Mouse (Mus musculus) adrenal gland, postnatal 36 days (tissue): ENCODE results near the gene Taf7l. TPM values are rescaled to one million over a fixed set of nuclear protein-coding genes. Genes with fewer than 3 reads are reported as not detected.
A peak's percentile ranks its signal among the peaks of the same experiment; 100 is the strongest.

Experiments
- DNase-seq, 2 experiments: peaks; one replicate each; pipeline ENCODE4 v3.0.0; 2021; ENCODE audit warnings: mixed read lengths in 1 of 2
- long read RNA-seq, 2 experiments: library from polyadenylated mRNA; stranded (forward); transcript quantifications; one replicate each; pipeline ENCODE4 v2.0.0; 2021; ENCODE audit warnings: borderline sequencing depth in 2 of 2
- total RNA-seq, 2 experiments: library from RNA; stranded (reverse); gene quantifications; 2 replicates each; pipeline ENCODE4 v1.2.3; 2021

Gene Taf7l
- not detected for total RNA-seq
- long read RNA-seq, experiment 1: 0 reads
- long read RNA-seq, experiment 2: 0 reads

DNA sequence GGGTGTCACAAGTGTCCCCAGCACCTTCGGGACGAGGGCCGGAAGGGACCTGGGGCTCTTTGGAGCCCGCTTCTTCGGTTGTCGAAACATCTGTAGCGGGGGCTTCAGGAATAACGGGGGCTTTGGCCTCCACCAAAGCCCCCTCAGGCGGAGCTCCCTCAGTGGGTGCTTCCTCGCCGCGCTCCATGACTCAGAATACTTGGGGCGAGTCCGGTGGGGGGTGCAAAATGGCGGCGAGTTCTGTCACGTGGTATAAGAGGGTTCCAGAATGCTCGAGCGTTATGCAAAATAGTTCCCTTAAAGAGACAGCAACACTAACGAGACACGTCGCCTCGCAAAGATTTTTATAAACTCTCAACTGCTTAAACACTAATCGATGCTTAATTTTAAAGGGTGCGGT, at the start of gene Taf7l:
TSS of gene Taf7l (minus strand) at position 201 of the 400 bp plus-strand sequence.
- DNase-seq: no peak

DNA sequence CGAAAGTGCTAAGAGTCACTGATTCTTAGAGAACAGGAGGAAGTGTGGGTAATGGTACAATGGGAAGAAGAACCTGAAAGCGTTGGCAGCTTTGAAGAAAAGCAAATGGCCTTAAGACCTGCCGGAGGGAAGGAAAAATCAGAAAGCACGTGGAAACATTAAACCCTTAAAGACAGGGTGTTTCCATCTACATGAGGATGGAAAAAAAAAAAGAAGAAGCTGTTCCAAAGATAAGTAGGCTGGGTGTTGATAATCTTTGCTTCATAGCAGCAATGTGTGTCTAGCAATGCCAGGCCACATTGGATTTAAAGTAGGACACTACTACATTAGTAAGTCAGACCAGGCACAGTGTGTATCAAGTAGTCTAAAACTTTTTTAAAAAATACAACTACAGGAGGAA, 49.0 kb upstream of the Taf7l start:
- no peak for DNase-seq

DNA sequence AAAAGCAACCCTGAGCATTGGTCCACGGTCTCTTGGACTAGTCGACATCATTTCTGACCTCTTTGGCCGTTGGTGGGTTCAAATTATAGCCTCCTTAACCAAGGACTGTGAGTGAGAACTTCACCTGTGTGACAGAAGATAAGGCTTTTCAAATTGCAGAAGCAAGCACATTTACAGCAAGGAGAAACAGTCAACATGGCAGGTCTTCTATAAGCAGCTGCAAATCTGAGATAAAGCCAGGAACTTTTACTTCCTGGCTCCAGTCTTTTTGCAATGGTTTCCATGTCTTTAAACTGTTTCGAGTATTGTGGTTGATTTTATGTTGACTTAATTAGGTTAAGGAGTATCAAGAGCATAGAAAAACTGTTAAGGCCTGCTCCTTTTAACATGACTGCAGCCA, 47.5 kb upstream of the Taf7l start:
- no peak for DNase-seq

DNA sequence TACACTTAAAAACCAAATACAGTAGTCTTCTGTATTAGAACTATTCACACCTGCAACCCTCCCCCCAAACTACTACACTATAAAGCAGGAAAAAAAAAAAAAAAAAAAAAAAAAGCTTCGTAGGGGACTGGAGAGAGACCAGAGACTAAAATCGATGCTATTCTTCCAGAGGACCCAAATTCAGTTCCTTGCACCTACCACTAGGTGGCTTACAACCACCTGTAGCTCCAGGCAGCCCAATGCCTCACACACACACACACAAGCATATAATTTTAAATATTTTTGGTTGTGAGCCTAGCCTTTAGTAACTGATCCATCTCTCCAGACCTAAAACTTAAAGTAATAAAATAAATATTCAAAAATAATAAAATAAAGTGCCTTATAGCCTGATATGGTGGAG, 33.2 kb upstream of the Taf7l start:
- DNase-seq: no peak

DNA sequence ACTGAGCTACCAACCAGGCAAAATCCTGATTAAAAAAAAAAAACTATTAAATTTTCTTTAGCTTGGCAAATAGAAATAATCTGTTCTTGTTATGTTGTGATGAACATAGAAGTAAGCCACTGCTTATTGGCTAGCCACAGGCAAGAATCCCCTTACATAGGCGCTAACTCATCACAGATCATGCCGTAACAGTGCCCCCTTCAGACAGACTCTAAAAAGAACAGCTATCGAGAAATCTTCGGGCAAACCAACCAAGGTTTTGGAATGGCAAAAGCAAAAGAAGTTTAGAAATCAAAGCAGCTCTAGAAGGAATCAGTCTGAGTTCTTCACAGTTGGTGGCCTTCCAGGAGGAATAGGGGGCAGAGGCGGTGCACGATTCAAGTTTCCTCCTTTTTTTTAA, 31.7 kb upstream of the Taf7l start:
- no peak for DNase-seq

DNA sequence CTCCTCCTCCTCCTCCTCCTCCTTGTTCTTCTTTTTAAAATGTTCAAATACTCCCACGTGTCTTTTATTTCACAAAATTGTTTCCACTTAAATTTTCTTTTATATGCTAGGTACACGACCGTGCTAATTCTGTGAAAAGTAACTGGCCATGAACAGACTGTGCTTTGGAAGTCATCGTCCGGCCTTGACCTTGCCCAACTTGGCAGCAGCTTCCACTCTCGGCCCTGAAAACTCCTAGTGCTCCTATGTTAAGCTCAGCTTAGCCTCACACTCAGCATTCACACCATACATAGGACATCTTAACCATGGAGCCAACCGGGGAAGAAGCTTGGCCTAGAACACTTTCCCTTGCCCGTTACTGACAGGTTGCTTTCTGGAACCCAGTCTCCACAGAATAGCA, 24.4 kb upstream of the Taf7l start:
- peak; percentile 72 to 76 for DNase-seq

DNA sequence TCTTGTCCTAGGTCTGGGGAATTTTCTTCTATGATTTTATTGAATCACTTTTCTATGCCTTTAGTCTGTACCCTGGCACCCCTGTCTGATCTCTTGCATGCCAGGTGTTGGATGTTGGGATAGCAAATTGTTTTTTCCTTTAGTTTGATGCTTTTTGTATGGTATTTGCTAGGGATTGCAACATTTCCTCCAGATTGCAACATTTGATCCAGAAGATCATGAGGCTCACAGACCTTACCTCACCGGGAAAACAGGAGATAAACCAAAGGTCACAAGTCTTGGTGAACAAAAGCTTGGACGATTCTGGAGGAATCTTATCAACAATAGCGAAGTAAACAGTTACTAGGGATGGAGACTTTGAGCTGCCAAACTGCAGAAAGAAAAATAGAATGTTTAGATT, 5.4 kb upstream of the Taf7l start:
- no peak for DNase-seq

DNA sequence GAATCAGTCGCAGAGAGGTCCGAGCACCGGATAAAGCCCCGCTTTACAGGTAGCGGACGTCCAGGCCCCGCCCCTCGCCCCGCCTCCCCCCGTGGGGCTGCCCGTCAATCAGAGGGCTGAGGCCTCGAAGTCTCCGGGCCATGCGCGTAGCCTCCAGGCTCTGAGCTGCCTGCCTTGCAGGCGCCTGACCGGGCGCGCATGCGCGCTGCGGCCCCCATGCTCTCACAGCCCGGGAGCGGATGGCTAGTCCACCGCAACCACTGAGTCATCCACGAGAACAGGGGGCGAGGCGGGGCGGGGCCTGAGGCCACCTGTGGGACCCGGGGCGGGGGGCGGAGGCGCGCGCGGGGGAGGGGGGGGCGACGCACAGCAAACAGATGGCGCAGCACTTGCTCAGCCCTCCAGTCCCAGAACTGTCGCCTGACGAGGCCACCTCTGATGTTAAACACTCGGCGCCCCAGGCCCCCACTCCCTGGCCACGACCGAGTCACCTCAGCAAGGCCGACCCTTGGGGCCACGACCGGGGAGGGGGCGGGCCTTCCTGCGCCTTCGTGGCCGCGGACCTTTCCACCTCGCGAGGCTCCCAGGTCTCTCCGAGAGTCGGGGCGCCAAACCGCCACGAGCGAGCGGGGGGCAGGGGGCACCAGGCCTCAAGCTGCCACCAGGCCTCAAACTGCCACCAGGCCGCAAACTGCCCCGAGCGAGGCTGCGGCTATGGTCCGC, 1.1 kb downstream of the Taf7l start:
- DNase-seq: no peak

DNA sequence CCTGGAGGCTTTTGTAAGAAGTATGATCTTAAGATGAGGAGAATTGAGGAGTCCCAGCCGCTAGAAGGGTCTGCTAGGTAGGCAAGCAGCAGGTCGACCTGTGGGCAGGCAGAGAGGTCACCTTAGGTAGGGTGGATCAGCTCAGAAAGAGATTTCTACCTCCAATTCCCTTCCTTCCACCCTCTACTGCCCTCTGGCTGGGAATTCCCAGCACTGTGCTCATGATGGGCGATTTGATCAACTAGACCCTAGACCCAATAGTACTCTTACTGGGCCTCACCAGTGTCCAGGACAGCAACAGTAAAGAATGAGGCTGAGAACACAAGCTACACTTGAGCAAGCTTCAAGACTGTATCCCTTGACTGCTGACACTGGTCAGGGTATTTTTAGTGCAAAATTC, 49.0 kb downstream of the Taf7l start:
- no peak for DNase-seq

DNA sequence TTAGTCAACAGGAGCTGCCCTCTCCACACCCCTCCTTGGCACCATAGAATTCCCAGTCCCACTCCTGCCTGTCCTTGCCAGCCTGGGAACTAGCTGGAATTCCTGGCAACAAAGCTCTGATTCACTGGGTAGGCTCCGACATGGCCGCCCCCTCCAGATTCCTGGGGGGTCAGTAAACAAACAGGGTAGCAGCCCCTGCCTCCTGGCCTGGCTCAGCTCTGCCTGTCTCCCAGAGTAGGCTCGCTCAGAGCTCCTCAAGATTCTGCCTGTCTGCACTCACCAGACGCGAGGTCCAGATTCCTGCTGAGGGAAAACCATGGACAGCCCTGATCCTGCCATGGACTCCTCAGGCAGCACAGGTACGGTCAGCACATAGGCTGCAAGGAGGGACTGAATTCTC, 49.5 kb downstream of the Taf7l start:
- DNase-seq: no peak

DNA sequence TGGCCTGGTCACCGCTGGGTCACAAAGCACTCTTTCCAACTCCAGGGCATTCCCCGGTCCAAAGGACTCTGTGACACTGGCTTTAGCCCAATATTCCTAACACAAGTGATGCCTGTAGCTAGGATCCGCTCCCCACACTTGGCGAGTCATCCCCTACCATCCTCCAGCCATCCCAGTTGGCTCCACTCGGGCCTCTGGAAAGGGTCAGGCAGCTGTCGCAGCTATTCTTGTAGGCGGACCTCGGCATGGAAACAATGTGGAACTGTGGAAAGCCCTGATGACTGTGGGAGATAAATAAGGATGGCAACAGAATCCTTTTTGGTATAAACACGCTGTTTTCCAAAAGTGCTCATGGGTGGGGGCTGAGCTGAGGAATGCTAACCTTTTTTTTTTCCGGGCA, 50.5 kb downstream of the Taf7l start:
- no peak for DNase-seq

DNA sequence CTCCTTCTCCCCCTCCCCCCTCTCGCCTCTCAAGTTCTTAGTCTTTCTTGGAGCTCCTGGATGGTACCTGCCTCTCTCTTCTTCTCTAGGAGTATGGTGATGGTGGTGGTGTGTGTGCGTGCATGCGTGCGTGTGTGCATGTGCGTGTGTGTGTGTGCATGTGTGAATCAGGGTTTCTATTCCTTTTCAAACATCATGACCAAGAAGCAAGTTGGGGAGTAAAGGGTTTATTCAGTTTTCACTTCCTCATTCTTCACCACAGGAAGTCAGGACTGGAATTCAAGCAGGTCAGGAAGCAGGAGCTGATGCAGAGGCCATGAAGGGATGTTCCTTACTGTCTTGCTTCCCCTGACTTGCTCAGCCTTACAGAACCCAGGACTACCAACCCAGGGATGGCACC, 52.0 kb downstream of the Taf7l start:
- no peak for DNase-seq

DNA sequence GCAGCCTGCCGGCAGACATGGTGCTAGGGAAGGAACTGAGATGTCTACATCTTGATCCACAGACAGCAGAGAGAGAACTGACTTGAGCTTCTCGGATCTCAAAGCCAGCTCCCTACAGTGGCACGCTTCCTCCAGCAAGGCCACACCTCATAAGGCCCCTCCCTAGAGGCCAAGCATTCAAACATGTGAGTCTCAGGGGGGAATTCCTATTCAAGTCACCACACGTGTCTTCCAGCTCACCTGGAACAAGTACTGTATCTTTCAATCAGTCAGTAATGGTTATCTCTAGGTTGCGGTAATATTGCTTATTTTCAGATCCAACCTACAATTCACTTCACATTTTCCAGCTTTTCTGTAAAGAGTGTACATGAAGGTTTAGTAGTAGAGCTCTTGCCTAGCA, 56.2 kb downstream of the Taf7l start:
- DNase-seq: no peak

DNA sequence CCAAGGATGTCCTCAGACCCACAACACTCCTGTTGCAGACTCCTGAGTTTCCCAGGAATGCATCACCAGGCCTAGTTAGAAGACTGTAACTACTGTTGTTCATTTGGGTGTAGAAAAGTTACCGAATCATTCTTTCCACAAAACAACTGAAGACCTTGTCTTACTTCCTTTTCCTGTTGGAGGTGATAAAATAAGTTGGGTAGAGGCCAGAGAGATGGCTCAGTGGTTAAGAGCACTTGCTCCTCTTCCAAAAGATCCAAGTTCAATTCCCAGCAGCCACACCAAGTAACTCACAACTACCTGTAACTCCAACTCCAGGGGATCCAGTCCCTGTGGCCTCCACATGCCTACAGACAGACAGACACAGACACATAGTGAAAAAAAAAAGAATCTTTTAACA, 64.2 kb downstream of the Taf7l start:
- DNase-seq: no peak

Other genes with a start within 250 kb of the Taf7l start
- gene Trmt2b, start 199.5 kb downstream of the Taf7l start, total RNA-seq: 10 to 100 TPM; 40.6 to 45.0 TPM
- gene Tmem35a, start 181.3 kb downstream of the Taf7l start, total RNA-seq: 100 to 1,000 TPM; 264 to 311 TPM
- gene Cenpi, start 168.4 kb downstream of the Taf7l start, total RNA-seq: 1 to 10 TPM; 2.2 to 4.0 TPM
- under 1 TPM; 0.17 to 0.23 TPM for gene Drp2, start 71.9 kb downstream of the Taf7l start, total RNA-seq
- gene Timm8a1, start 65.4 kb upstream of the Taf7l start, total RNA-seq: 10 to 100 TPM; 39.3 to 42.9 TPM
- gene Btk, start 107.1 kb upstream of the Taf7l start, total RNA-seq: 1 to 10 TPM in 1 of 2 experiments, under 1 TPM in 1; 0.79 to 1.0 TPM
- 100 to 1,000 TPM; 243 to 272 TPM for gene Rpl36a, start 109.2 kb upstream of the Taf7l start, total RNA-seq
- gene Gla, start 124.6 kb upstream of the Taf7l start, total RNA-seq: 10 to 100 TPM; 10.3 to 12.2 TPM
- gene Hnrnph2, start 124.7 kb upstream of the Taf7l start, total RNA-seq: 100 to 1,000 TPM; 104 to 115 TPM
- gene Armcx4, start 210.0 kb upstream of the Taf7l start, total RNA-seq: 10 to 100 TPM; 10.2 to 12.0 TPM
- gene Armcx1, start 241.5 kb upstream of the Taf7l start, total RNA-seq: 10 to 100 TPM; 18.6 to 20.4 TPM